Mouse (Mus musculus) skeletal muscle tissue, adult 2 months (tissue): ENCODE data around the gene Ltbp2.
A peak's percentile ranks its signal among the peaks of the same experiment; 100 is the strongest.

ENCODE experiments used
- DNase-seq: peaks from one replicate; pipeline ENCODE4 v3.0.0-alpha.2; 2012; ENCODE audit warnings: low read depth, low spot score

Ltbp2 gene

DNA sequence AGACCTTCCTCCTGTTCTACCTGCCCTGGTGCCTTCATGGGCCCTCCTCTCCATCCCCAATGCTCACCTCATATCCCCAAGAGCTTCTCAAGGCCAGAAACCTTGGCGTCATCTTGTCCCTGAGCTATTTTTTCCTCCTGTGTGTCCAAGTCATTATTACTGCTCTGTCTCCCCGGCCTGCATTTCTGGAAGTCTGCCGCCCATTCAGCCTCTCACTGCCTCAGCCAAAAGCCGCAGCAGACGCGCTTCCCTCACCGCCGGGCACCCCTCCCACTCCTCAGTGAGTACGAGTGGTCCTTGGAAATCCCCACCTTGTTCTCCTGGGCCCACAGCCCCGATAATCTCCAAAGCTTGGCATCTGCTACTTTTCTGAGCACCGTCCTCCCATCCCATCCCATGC, 3.8 kb upstream of the Ltbp2 start:
- DNase-seq = peak; percentile 25

- no peak for DNase-seq
Observed at GRCm38 (mm10) chr12:84875761-84876480, 411 bp downstream of the Ltbp2 start.

DNA sequence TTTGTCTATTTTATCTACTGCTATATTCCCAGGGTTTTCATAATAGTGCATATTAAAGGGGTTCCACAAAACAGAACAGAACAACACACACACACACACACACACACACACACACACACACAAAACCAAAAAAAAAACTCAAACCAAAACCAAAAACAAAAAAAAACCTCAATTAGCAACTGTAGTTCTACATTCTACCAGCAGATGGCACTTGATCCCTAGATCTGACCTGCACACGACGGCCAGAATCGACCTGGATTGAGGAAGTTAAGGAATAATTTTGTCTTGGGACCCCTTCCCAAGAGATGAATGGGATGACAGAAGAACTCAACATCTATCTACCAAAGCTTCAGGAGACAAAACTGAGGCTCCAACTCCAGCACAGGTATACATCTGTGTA, 2.9 kb downstream of the Ltbp2 start:
- DNase-seq = no peak

- no peak for DNase-seq
Observed at GRCm38 (mm10) chr12:84872310-84872709, 4.0 kb downstream of the Ltbp2 start.

- DNase-seq = no peak
Observed at GRCm38 (mm10) chr12:84865431-84865830, 10.9 kb downstream of the Ltbp2 start.

DNA sequence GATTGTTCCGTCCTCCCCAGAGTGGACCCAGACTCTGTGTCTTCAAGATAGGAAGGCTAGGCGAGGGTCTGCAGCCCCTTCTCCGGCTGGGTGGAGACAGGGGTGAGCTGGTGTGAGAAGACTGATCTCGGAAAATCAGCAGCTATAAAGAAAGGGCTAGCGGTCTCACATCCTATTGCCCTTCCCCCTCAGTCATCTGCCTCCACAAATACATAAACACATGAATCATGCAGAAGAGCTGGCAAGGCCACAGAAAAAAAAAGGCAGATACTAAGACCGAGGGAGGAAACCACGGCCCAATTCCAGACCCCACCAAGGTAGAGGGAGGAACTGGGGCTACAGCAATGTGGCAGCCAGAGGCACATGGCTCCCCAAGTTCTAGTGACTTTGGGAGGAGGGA, 11.5 kb downstream of the Ltbp2 start:
- DNase-seq = no peak

DNA sequence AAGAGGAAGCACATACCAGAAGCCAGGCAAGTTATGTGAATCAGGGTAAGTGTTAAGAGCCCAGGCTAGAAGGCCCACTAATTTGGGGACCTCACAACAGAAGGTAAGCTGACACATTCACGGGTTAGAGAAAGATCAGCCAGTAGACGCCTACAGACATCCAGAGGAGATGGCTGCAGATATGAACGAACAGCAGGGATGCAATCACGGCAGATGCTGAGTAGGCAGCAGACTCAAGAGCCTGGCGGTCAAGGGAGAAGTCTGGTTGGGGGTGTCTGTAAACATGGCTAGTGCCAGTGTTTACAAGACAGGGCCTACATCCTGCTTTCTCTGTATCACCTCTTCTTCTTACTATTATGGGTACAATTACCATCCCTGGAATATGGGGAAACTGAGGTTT, 13.1 kb downstream of the Ltbp2 start:
- no peak for DNase-seq

- peak; percentile 63 for DNase-seq
Observed at GRCm38 (mm10) chr12:84862136-84862910, 14.0 kb downstream of the Ltbp2 start.

- no peak for DNase-seq
Observed at GRCm38 (mm10) chr12:84858149-84859113, 17.9 kb downstream of the Ltbp2 start.

DNA sequence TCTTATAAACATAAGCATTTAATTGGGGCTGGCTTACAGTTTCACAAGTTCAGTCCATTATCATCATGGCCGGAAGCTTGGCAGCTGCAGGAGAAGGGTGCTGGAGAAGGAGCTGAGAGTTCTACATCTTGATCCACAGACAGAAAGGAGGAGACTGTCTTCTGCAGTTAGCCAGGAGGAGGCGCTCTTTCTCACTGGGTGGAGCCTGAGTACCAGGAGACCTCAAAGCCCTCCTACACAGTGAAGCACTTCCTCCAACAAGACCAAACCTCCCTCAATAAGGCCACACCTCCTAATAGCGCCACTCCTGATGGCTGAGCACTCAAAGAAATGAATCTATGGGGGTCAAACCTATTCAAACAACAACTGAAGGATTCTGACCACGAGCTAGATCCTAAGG, 18.6 kb downstream of the Ltbp2 start:
- DNase-seq = no peak

DNA sequence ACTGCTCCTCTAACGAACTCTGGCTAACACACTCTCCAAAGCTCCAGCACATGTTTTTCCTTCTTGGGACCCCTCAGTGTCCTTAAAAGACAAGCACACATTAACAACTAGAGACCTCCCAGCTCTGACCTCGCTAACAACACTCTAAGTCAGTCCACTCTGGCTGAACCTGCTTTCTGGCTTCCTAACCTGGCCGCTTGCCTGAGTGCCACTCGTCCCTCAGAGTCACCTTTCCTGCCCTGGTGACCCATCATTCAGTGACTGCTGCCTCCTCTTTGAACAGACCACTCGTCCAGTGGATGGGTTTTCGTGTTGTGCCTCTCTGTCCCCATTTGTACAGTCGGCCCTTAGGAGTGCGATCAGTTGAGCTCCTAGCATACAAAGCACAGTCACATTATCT, 19.8 kb downstream of the Ltbp2 start:
- no peak for DNase-seq

DNA sequence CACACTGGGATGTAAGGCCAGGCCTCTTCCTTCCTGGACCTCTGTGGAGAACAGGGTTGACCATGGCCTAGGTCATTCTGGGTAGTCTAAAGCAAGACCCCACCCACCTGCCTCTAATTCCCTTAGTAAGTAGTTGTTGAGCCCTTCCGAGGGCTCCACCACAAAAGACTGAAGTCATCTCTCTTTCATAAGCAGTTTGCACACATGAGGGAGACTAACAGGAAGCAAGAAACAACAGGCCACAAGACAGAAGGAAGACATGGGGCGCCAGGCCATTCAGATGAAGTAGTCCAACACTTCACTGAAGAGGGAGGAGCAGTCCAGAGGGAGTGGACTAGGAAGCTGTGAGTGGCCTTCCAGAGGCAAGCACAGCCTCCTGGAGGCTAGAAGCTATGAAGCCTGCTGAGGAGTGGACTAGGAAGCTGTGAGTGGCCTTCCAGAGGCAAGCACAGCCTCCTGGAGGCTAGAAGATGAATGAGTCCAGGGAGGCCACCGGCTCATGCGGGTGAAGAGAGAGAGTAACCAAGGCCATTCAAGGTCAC, 21.2 kb downstream of the Ltbp2 start:
- DNase-seq = no peak

- no peak for DNase-seq
Observed at GRCm38 (mm10) chr12:84854392-84855033, 21.8 kb downstream of the Ltbp2 start.

DNA sequence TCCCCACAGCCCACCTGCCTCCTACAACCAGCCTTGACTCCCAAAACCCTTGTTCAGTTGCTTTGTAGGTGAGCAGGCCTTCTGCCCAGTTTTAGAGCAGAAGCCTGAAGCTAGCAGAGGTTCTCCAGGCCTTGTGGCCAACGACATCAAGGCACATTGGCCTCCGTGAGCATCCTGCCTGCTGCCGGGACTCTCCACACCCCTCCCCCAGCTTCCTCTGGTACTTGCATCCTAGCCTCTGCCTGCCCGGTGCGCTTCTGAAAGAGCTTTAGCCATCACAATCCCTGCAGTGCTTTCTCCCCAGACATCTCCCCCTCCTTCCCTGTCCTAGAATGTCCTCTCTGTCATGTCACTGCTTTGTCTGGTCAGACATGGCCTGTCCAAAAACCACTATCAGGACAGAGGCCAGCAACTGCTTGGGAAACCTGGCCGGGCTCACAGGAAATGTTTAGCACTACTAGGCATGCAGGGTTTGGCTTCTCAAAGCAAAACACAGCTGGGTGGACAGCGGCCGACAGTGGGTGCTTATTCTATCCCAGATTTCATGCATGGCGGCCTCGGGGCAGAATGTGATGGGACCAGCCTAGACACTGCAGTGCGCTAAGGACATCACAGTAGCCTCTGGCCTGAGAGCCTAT, 24.8 kb downstream of the Ltbp2 start:
- no peak for DNase-seq

DNA sequence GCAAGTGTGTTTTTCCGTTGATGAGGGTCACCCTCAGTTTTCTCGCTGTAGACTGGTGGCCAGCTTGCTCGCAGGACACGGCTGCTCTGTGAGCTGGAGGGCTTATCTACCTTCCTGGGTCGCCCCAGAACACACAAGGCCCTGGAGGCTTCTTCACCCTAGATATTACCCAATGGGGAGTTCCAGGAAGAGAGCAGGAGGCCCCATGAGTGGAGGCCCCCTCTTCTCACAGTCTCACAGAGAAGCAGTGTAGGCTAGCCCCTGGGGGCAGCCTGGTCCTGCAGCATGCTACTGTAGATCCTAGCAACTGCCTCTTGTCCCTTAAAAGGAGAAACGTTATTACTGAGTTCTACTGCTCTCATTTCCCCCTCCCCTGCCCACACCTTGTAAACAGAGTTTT, 28.4 kb downstream of the Ltbp2 start:
- no peak for DNase-seq

- DNase-seq = peak; percentile 62
Observed at GRCm38 (mm10) chr12:84847480-84847879, 28.9 kb downstream of the Ltbp2 start.

GRCm38 (mm10) chr12:84846594-84847014, 29.7 kb downstream of the Ltbp2 start:
- no peak for DNase-seq

- DNase-seq = no peak
Observed at GRCm38 (mm10) chr12:84842706-84843105, 33.6 kb downstream of the Ltbp2 start.

GRCm38 (mm10) chr12:84841158-84842140, 34.9 kb downstream of the Ltbp2 start:
- DNase-seq = no peak
